Mouse (Mus musculus) olfactory bulb, adult 2 months (tissue): ENCODE measurements around the gene Prkg1.

Experiments used
- CTCF ChIP-seq: fragments of 200-500 bp; IDR thresholded peaks from 2 replicates; pipeline ENCODE4 v1.5.1; 2012; ENCODE audit warnings: low read depth, mild to moderate bottlenecking, low read length, moderate library complexity; ENCODE audit not compliant: insufficient read depth
- POLR2A ChIP-seq: fragments of 200-500 bp; IDR thresholded peaks from 2 replicates; pipeline ENCODE4 v1.6.1; 2012; ENCODE audit warnings: mild to moderate bottlenecking, low read depth, low read length, moderate library complexity; ENCODE audit not compliant: insufficient read depth

DNA sequence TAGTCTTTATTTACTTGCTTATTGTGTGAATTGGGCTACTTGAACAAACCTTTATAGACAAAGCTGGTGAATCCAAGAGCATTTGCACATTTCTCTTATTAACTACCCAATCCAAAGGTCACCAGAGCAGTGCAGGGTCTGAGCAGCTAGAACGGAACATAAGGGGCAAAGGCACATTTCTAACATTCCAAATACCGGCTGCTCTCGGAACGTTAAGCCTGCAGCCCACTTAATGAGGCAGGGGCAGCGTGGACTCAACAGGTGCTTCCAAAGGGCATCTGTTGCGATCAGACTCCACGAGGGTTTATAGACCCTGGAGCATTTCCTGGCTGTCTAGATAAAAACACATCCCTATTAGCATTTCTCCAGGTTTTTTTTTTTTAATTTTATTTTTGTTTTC lies 1138.8 kb downstream of the Prkg1 start:
- no peak for TF ChIP-seq CTCF
- TF ChIP-seq POLR2A: no peak
